Mouse (Mus musculus) myocyte (in vitro differentiated cells): ENCODE results near the gene D13Ertd608e.

ENCODE experiments used
- CEBPB ChIP-seq: IDR thresholded peaks from 2 replicates; pipeline ENCODE4 v1.6.1; 2011; ENCODE audit warnings: mild to moderate bottlenecking, moderate library complexity; ENCODE audit not compliant: poor library complexity, insufficient read depth, severe bottlenecking
- E2F4 ChIP-seq: IDR thresholded peaks from one replicate; pipeline ENCODE4 v1.6.1; 2011; ENCODE audit warnings: mild to moderate bottlenecking, control low read depth, moderate library complexity; ENCODE audit not compliant: insufficient read depth
- MAX ChIP-seq: IDR thresholded peaks from one replicate; pipeline ENCODE4 v1.6.1; 2011; ENCODE audit warnings: low read depth, mild to moderate bottlenecking, control low read depth
- MYOD1 ChIP-seq, 3 experiments: IDR thresholded peaks; one replicate each; pipeline ENCODE4 v1.6.1; 2011; ENCODE audit warnings: control low read depth in 2 of 3, low read depth in 2 of 3, mild to moderate bottlenecking in 2 of 3, moderate library complexity in 1 of 3; ENCODE audit not compliant: insufficient read length in 2 of 3, control insufficient read depth in 1 of 3
- MYOG ChIP-seq, 3 experiments: IDR thresholded peaks; one replicate each; pipeline ENCODE4 v1.6.1; 2011; ENCODE audit warnings: control low read depth in 2 of 3, low read depth in 2 of 3, mild to moderate bottlenecking in 2 of 3; ENCODE audit not compliant: insufficient read length in 2 of 3, control insufficient read depth in 1 of 3, insufficient read depth in 1 of 3
- POLR2A ChIP-seq: IDR thresholded peaks from one replicate; pipeline ENCODE4 v1.6.1; 2011; ENCODE audit warnings: low read depth, mild to moderate bottlenecking, control low read depth, moderate library complexity; ENCODE audit not compliant: insufficient read length
- POLR2AphosphoS2 ChIP-seq: IDR thresholded peaks from one replicate; pipeline ENCODE4 v1.6.1; 2011; ENCODE audit warnings: low read depth, control low read depth; ENCODE audit not compliant: insufficient read length
- REST ChIP-seq: IDR thresholded peaks from one replicate; pipeline ENCODE4 v1.6.1; 2011; ENCODE audit warnings: mild to moderate bottlenecking, control low read depth, moderate library complexity; ENCODE audit not compliant: insufficient read depth, insufficient read length
- SRF ChIP-seq: IDR thresholded peaks from one replicate; pipeline ENCODE4 v1.6.1; 2011; ENCODE audit warnings: low read depth; ENCODE audit not compliant: control insufficient read depth, insufficient read length
- TCF12 ChIP-seq: IDR thresholded peaks from one replicate; pipeline ENCODE4 v1.6.1; 2011; ENCODE audit warnings: mild to moderate bottlenecking, control low read depth; ENCODE audit not compliant: poor library complexity, insufficient read depth, severe bottlenecking
- USF1 ChIP-seq: IDR thresholded peaks from one replicate; pipeline ENCODE4 v1.6.1; 2011; ENCODE audit warnings: low read depth, mild to moderate bottlenecking, control low read depth, moderate library complexity

- TF ChIP-seq POLR2A (no peak), TCF12 (no peak), MYOD1 (IDR thresholded peaks at IDR 0.05; ENCODE audit: control insufficient read depth in 1 of 3, insufficient read length in 2 of 3, low read depth in 2 of 3) (no peak), REST (no peak), POLR2AphosphoS2 (no peak), CEBPB (no peak), MAX (no peak), MYOG (IDR thresholded peaks at IDR 0.05; ENCODE audit: control insufficient read depth in 1 of 3, insufficient read depth in 1 of 3, insufficient read length in 2 of 3, low read depth in 2 of 3) (no peak), E2F4 (no peak), USF1 (no peak), SRF (no peak)
Observed at GRCm38 (mm10) chr13:119816798-119817197, 19.0 kb upstream of the D13Ertd608e start.
